Mouse (Mus musculus) urinary bladder, adult 18-20 months (tissue): ENCODE measurements around the gene Hivep3.

Experiments
- DNase-seq, 2 experiments: peaks; one replicate each; pipeline ENCODE4 v3.0.0; 2022; ENCODE audit warnings: low spot score in 2 of 2, mixed read lengths in 2 of 2

Gene Hivep3

DNA sequence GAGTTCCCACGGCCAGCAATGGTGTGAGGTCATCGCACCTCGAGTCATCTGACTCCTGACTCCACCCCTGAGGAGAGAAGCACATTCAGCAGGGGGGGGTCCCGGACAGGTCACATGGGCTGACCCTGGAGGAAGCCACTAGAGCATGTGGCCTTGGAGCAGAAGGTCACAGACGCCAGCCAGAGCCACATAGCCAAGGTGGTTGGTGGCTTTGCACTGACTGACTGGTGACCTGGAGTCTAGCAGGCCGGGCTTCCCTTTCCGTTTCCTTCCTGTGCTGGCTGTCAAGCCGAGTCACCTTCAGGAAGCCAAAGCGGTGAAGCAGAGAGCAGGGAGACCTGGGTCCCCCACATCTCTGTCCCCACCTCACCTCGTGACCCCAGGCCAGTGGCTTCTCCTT lies 278.2 kb downstream of the Hivep3 start:
- DNase-seq: no peak

DNA sequence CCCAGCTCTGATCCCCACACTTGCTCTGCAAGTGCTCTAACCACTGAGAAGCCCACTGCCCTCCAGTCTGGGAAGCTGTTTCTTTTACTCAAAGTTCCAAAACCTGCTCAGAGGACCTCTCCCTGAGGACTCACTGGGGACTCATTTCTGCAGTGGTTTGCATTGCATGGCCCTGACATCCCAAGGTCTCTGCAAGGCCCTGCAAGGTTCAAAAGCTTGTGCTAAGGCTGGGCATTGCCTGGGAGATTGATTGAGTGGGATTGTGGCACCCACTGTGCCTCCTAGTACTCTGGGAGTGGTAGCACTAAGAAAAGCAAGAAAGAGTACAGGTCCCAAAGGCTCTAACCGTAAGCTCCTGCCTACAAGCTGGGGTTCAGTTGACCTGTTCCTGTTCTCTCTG lies 279.3 kb downstream of the Hivep3 start:
- no peak for DNase-seq

DNA sequence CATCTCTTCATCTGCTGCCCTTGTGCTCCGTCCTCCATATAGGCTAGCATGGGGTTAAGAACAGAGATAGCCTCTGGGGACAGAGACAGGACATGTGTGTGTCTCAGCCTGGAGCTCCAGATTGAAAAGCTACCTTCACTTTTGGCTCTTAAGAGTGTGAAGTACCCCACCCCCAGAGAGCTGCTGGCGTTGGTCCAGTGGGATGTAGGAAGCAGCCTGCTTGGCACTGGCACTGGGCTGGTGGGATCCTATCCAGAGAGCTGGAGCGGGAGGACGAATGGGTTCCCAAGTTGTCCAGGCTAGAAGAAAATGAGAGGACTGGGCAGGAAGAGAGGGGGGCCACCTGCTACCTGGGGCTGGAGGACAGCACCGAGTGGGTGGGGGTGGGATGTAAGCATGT lies 284.8 kb downstream of the Hivep3 start:
- no peak for DNase-seq

DNA sequence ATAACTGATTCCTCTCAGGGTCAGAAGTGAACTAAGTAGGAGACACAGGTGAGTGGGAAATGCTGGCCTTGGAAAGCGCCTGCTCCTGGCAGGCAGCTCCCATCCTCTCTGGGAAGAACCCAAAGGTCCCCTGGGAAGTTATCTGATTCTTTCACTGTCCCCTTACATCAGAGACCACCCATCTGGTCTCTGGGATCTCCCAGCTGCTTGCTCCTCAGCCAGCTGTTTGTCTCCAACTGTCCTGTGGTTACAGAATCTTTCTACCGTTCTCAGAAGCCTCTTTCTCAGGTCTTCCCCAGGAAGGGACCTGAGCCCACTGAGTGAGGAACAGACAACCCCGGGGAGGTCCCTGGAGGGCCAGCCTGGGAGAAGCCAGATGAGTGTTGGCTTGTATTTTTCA lies 288.8 kb downstream of the Hivep3 start:
- DNase-seq: no peak

- no peak for DNase-seq
Measured at GRCm38 (mm10) chr4:120023221-120023840, 289.7 kb downstream of the Hivep3 start.

DNA sequence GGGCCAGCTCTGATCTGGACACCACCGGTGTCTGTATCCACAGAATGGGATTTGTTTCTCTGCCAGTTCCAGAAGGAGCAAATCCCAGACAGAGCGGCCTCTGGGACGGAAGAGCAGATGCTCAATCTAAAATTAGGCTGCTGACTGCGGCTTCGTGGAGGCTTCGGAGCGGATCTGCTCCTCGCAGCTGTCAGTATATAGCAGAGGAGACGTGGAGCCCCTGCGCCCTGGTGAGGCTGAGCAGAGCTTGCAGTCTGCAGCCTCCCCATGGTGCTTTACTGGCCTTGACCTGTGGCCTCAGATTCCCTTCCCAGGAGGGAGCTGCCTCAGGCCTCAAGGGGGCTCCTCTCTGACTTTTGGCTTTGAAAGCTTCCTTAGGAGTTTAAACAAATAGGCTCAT lies 290.5 kb downstream of the Hivep3 start:
- DNase-seq: no peak

DNA sequence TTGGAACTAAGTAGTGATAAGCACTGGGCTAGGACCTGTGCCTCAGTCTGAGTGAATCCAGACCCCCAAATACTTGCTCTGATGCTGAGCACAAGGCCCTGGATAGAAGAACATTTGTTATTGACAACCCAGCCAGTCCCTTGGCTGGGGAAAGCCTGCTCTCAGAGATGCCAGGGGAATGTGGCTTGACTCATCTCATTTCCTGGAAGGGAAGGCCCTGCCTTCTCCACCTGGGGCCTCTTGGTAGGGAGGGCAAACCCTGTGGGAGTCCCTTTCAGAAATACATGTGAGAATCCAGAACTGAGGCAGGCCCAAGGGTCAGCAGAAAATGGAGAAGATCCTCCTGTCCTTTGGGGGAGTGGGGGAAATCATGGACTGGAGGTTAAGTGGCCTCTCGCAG lies 294.1 kb downstream of the Hivep3 start:
- no peak for DNase-seq

GRCm38 (mm10) chr4:120029937-120030336 lies 296.4 kb downstream of the Hivep3 start:
- no peak for DNase-seq

DNA sequence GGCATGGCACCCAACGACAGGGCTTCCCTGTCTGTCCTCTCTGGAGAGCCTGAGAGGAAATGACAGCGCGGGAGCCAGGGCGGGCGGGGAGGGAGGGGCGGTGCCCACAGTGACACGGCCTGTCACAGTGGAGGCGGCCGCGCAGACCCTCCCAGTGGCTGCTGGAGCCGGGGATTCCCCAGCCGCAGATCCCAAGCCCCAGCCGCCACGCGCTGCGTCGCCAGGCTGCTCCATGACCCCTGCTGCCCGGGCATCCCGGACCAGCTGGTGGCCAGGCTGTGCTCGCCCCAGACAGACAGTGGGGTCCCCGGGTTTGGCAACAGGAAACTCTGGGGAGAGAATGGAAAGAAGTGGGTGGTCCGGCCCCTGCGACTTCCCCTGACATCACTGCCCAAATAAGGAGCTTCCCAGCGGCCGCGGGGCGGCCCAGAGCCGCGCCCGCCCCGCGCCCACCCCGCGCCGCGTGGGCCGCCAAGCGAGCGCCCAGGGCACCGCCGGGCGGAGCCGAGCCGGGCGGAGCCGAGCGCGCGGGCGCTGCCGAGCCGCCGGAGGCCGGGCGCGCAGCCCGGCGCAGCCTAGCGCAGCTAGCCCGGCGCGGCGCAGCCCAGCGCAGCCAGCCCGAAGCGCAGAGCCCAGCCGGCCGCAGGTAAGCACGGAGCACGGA lies 298.9 kb downstream of the Hivep3 start:
- DNase-seq: peak; percentile 13 to 38

GRCm38 (mm10) chr4:120032984-120033355 lies 299.4 kb downstream of the Hivep3 start:
- peak in 1 of 2 experiments; percentile 43 for DNase-seq

- DNase-seq: no peak
Measured at GRCm38 (mm10) chr4:120036294-120036693, 302.7 kb downstream of the Hivep3 start.

GRCm38 (mm10) chr4:120037007-120037406 lies 303.4 kb downstream of the Hivep3 start:
- DNase-seq: no peak

GRCm38 (mm10) chr4:120041520-120041919 lies 307.9 kb downstream of the Hivep3 start:
- DNase-seq: no peak

GRCm38 (mm10) chr4:120042480-120042879 lies 308.9 kb downstream of the Hivep3 start:
- no peak for DNase-seq

GRCm38 (mm10) chr4:120044612-120045011 lies 311.0 kb downstream of the Hivep3 start:
- no peak for DNase-seq

GRCm38 (mm10) chr4:120045131-120045537 lies 311.6 kb downstream of the Hivep3 start:
- no peak for DNase-seq

GRCm38 (mm10) chr4:120045871-120046270 lies 312.3 kb downstream of the Hivep3 start:
- DNase-seq: no peak

GRCm38 (mm10) chr4:120047060-120047459 lies 313.5 kb downstream of the Hivep3 start:
- DNase-seq: no peak

DNA sequence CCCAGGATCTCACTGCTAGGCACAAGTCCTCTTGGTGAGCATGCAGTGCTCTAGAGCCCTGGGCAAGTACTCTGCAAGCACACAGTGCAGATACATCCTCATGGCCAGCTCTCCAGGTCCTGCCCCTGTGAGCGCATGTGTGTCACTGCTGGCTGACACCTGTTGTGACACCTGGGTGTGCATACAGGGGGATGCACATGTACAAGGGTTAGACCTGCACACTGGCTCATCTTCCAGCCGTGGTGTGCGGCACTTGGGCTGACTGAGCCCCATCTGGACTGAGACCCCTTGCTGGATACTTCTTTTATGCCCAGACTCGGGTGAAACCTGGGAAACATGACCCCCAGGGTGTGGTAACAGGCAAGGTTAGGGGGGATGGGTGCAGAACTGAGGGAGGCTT lies 314.7 kb downstream of the Hivep3 start:
- DNase-seq: no peak

DNA sequence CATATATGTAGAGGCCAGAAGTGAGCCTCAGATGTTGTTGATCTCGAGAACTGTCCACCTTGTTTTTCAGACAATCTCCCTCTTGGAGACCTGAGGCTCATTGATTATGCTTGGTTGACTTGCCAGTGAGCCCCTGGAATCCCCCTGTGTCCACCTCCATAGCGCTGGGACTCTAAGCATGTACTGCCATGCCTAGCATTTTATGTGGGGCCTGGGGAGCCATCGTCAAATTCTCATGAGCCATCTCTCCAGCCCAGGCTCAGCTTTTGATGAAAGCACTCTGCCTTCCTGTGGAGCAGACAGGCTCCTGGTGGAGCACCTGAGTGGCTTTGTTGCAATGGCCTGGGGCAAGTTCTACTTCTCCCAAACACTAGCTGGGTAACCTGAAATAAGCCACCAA lies 316.3 kb downstream of the Hivep3 start:
- no peak for DNase-seq

DNA sequence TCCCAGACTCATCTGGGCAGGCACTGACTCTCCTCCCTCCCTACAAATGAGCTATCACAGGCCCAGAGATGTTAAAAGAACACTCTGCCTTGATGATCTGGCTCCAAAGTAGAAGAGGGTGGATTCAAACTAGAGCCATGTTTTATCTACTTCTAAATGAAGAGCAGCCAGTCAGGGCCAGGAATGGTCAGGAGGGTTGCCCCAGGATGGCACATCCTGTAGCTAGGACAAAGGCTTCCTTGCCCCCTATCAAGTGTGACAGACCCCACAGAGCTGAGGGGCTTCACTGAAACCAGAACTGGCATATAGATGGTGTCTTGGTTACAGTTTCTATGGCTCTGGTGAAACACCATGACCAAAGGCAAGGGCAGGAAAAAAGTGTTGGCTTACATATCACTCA lies 318.9 kb downstream of the Hivep3 start:
- no peak for DNase-seq

GRCm38 (mm10) chr4:120053026-120054005 lies 319.7 kb downstream of the Hivep3 start:
- DNase-seq: no peak

DNA sequence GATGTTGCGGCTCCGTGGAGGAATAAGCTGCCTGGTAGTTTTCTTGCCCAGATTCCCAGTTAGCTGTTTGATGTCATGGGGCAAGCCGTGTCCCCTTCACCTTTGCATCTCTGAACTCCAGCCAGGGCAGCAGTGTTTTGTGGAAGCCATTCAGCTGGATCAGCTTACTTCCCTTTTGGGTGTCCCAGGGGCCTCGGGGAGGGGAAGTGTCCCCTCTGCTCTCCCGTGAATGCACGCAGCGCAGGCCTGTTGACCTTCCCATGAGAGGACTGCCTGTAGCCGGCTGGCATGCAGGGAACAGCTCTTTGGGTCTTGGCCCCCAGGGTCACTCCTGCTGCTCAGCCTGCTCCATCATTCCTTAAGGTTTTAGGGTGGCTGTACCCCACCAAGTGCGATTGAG lies 320.6 kb downstream of the Hivep3 start:
- DNase-seq: no peak
